11 mouse cellular contexts compared by ENCODE assay signal in genomic region chr17:10336558-10336957, GRCm38 (mm10). TPM values are rescaled to one million over a fixed set of nuclear protein-coding genes. Genes with fewer than 3 reads are reported as not detected.
DNase-seq lines count a peak whose midpoint lies in the region; ATAC-seq and TF ChIP-seq lines count a peak whose summit lies in the region.
"Had no signal": no experiment of that assay in that cellular context is flagged by ENCODE, and none has a peak within 500 bp of the region (broad histone marks: within the 10 kb centered on the region; RNA-seq: fewer than 3 reads in every experiment).

No protein-coding gene starts in this region.

- TF ChIP-seq CTCF in midbrain, postnatal 0 days (IDR thresholded peaks at IDR 0.05): no peak

- no peak for DNase-seq in kidney, adult 11 months
- DNase-seq in forebrain, embryonic 10.5 days (ENCODE audit: extremely low spot score, low spot score): no peak
- DNase-seq in midbrain, postnatal 0 days (ENCODE audit: low spot score): no peak
- no peak for DNase-seq in left cerebral cortex, adult 8-10 months (ENCODE audit: low spot score in 2 of 2)
- DNase-seq in embryo, embryonic 10 days (ENCODE audit: low spot score): no peak
- DNase-seq: cerebellum, adult 9-10 months; lung, adult 2 months had no signal

- H3K27me3 ChIP-seq in kidney, embryonic 16.5 days (ENCODE audit: insufficient read depth, low read length): no peaks in the 10 kb centered on the region
- H3K27me3 ChIP-seq in forebrain, embryonic 10.5 days (ENCODE audit: poor library complexity, severe bottlenecking): no peaks in the 10 kb centered on the region
- no peaks in the 10 kb centered on the region for H3K27me3 ChIP-seq in hindbrain, embryonic 12.5 days
- H3K27me3 ChIP-seq in midbrain, postnatal 0 days (ENCODE audit: insufficient read depth, low read length): no peaks in the 10 kb centered on the region
- H3K27me3 ChIP-seq: embryonic facial prominence, embryonic 15.5 days; intestine, embryonic 15.5 days had no signal

- H3K4me3 ChIP-seq in kidney, embryonic 16.5 days (ENCODE audit: low read length): no peak overlapping the region
- peak overlapping the region; percentile 52; the same call in 1 of the 2 replicates for H3K4me3 ChIP-seq in forebrain, embryonic 10.5 days
- H3K4me3 ChIP-seq in hindbrain, embryonic 12.5 days: no peak overlapping the region
- no peak overlapping the region for H3K4me3 ChIP-seq in midbrain, postnatal 0 days (ENCODE audit: low read depth, low read length)
- H3K4me3 ChIP-seq: intestine, embryonic 15.5 days had no signal

- H3K4me1 ChIP-seq in kidney, embryonic 16.5 days (ENCODE audit: insufficient read depth, low read length): peaks cover 15% of the 10 kb centered on the region; the same call in 1 of the 2 replicates
- H3K4me1 ChIP-seq in forebrain, embryonic 10.5 days: peaks cover 50% of the 10 kb centered on the region
- peaks cover 27% of the 10 kb centered on the region for H3K4me1 ChIP-seq in hindbrain, embryonic 12.5 days
- no peaks in the 10 kb centered on the region for H3K4me1 ChIP-seq in midbrain, postnatal 0 days (ENCODE audit: insufficient read depth, low read length)

- no peaks in the 10 kb centered on the region for H3K36me3 ChIP-seq in kidney, embryonic 16.5 days (ENCODE audit: insufficient read depth, low read length)
- H3K36me3 ChIP-seq in forebrain, embryonic 10.5 days (replicated peaks): peaks cover 1% of the 10 kb centered on the region; the same call in 1 of the 2 replicates
- H3K36me3 ChIP-seq in hindbrain, embryonic 12.5 days: no peaks in the 10 kb centered on the region
- H3K36me3 ChIP-seq in midbrain, postnatal 0 days (ENCODE audit: insufficient read depth, low read length): no peaks in the 10 kb centered on the region
- H3K36me3 ChIP-seq: embryonic facial prominence, embryonic 15.5 days; intestine, embryonic 15.5 days had no signal

- WGBS in kidney, embryonic 16.5 days: 83% methylated on average over 12 of the region's 12 CpGs
- WGBS in forebrain, embryonic 10.5 days: 87% methylated on average over 12 of the region's 12 CpGs
- 74% methylated on average over 12 of the region's 12 CpGs for WGBS in hindbrain, embryonic 12.5 days
- WGBS in midbrain, postnatal 0 days: 63% methylated on average over 12 of the region's 12 CpGs

- no peak for ATAC-seq in kidney, embryonic 16.5 days (ENCODE audit: low FRiP score, low TSS enrichment)
- no peak for ATAC-seq in hindbrain, embryonic 12.5 days (ENCODE audit: low FRiP score)
- no peak for ATAC-seq in midbrain, postnatal 0 days (ENCODE audit: low FRiP score)

- H3K9ac ChIP-seq in kidney, embryonic 16.5 days (replicated peaks; ENCODE audit: low read length): no peak overlapping the region
- H3K9ac ChIP-seq in hindbrain, embryonic 12.5 days: no peak overlapping the region
- H3K9ac ChIP-seq in midbrain, postnatal 0 days (replicated peaks; ENCODE audit: low read length, poor library complexity, severe bottlenecking): no peak overlapping the region
- H3K9ac ChIP-seq: embryonic facial prominence, embryonic 15.5 days had no signal

- peak overlapping the region; percentile 95; the same call in 1 of the 2 replicates for H3K27ac ChIP-seq in kidney, embryonic 16.5 days (ENCODE audit: low read length)
- H3K27ac ChIP-seq in forebrain, embryonic 10.5 days: peak overlapping the region; percentile 96
- H3K27ac ChIP-seq in hindbrain, embryonic 12.5 days: peak overlapping the region; percentile 97
- H3K27ac ChIP-seq in midbrain, postnatal 0 days (ENCODE audit: low read depth, low read length): peak overlapping the region; percentile 77
- H3K27ac ChIP-seq: embryonic facial prominence, embryonic 15.5 days; intestine, embryonic 15.5 days had no signal

- no peak overlapping the region for H3K4me2 ChIP-seq in kidney, embryonic 16.5 days (replicated peaks; ENCODE audit: low read depth, low read length)
- peak overlapping the region; percentile 59; the same call in 1 of the 2 replicates for H3K4me2 ChIP-seq in hindbrain, embryonic 12.5 days (replicated peaks)
- H3K4me2 ChIP-seq in midbrain, postnatal 0 days (ENCODE audit: low read depth, low read length, poor library complexity, severe bottlenecking): peak overlapping the region; percentile 52

- no peaks in the 10 kb centered on the region for H3K9me3 ChIP-seq in kidney, embryonic 16.5 days (ENCODE audit: low read length)
- no peaks in the 10 kb centered on the region for H3K9me3 ChIP-seq in forebrain, embryonic 10.5 days
- H3K9me3 ChIP-seq in hindbrain, embryonic 12.5 days (replicated peaks): no peaks in the 10 kb centered on the region
- no peaks in the 10 kb centered on the region for H3K9me3 ChIP-seq in midbrain, postnatal 0 days (ENCODE audit: low read length)
- H3K9me3 ChIP-seq: embryonic facial prominence, embryonic 15.5 days; intestine, embryonic 15.5 days had no signal

RNA-seq across cellular contexts. Expression of gene Qk, which starts 16.9 kb away (rescaled TPM):
- polyA plus RNA-seq in kidney, embryonic 16.5 days (2015; fragmentation: Nextera tagmentation; extraction: Ambion mirVana): 22.5 and 30.5 TPM in 2 replicates
- 40.5 and 47.0 TPM in 2 replicates for polyA plus RNA-seq in forebrain, embryonic 10.5 days (2016; fragmentation: Nextera tagmentation; extraction: Ambion mirVana)
- 46.8 and 52.4 TPM in 2 replicates for polyA plus RNA-seq in hindbrain, embryonic 12.5 days (2016; fragmentation: Nextera tagmentation; extraction: Ambion mirVana)
- total RNA-seq in midbrain, postnatal 0 days (2014; rRNA removed): 293 and 297 TPM in 2 replicates
- polyA plus RNA-seq in midbrain, postnatal 0 days (2015; fragmentation: Nextera tagmentation; extraction: Ambion mirVana): 43.3 and 47.4 TPM in 2 replicates
- total RNA-seq in left cerebral cortex, adult 8-10 months (2022): 100 to 1,000 TPM; 375 to 387 (median 386) TPM
